Mouse (Mus musculus) heart, postnatal 0 days (tissue): ENCODE measurements around the gene Cox18.

Experiments
- CTCF ChIP-seq: IDR thresholded peaks from 2 replicates; pipeline ENCODE4 v1.5.1; 2016; ENCODE audit warnings: antibody characterized with exemption, control low read depth, low read depth
- EP300 ChIP-seq: IDR thresholded peaks from 2 replicates; pipeline ENCODE4 v1.6.1; 2016; ENCODE audit warnings: antibody characterized with exemption, low read depth

DNA sequence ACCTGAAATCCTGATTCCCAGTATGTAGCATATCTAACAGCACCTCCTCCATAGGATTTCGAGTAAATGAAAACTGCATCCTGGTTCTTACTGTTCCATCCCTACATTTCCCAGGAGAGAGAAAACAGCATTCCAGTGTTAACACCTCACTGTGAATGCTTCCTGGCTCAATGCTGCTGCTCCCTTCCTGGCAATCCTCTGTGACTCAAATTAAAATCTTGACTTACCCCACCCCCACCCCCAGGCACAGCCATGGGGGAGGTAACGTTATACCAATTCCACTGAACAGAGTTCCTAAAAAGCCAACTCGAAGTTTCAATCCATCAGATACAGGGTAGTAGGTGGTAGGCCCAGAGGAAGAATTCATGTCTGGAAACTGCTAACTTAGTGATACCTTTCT is 864 bp downstream of the Cox18 start:
- TF ChIP-seq EP300 (no peak; the same call in 1 of the 2 replicates), CTCF (no peak)
